Comparison of ENCODE assay signal across 34 mouse cellular contexts in the genomic region with DNA sequence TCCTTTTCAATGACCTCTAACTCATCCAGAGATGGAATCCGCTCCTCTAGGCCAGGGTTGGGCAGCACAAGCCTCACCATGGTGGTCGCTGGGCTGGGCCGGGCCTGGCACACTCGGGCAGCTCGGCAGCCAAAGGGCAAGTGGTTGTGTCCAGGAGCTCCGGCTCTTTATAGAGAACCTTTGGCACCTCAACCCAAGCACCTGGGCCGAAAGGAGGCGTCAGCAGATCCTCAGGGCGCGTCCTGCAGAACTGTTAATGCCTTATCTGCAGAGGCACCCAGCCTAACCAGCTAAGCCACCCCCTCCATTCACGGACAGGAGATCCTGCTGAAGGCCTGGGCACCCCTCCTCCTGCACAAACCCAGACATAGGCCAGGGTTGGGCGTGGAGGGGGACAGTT. TPM values are rescaled to one million over a fixed set of nuclear protein-coding genes. Genes with fewer than 3 reads are reported as not detected.
DNase-seq lines count a peak whose midpoint lies in the region; ATAC-seq and TF ChIP-seq lines count a peak whose summit lies in the region.
"Had no signal": no experiment of that assay in that cellular context is flagged by ENCODE, and none has a peak within 500 bp of the region (broad histone marks: within the 10 kb centered on the region; RNA-seq: fewer than 3 reads in every experiment).

No protein-coding gene starts in this region.

- no peak overlapping the region for H3K27ac ChIP-seq in kidney, embryonic 15.5 days
- peak overlapping the region; percentile 94 for H3K27ac ChIP-seq in intestine, postnatal 0 days (ENCODE audit: low read depth, low read length)
- no peak overlapping the region for H3K27ac ChIP-seq in midbrain, postnatal 0 days (ENCODE audit: low read depth, low read length)
- H3K27ac ChIP-seq in neural tube, embryonic 15.5 days (replicated peaks): no peak overlapping the region
- H3K27ac ChIP-seq: embryonic facial prominence, embryonic 13.5 days; forebrain, embryonic 10.5 days; gastrocnemius, adult 2 months; hindbrain, embryonic 13.5 days; limb, embryonic 10.5 days; limb, embryonic 15.5 days; liver, embryonic 14.5 days; midbrain, embryonic 10.5 days; midbrain, embryonic 15.5 days; neural tube, embryonic 12.5 days; stomach, embryonic 15.5 days had no signal

- no peaks in the 10 kb centered on the region for H3K9me3 ChIP-seq in kidney, embryonic 15.5 days (replicated peaks)
- H3K9me3 ChIP-seq in intestine, postnatal 0 days (ENCODE audit: control insufficient read depth): no peaks in the 10 kb centered on the region
- no peaks in the 10 kb centered on the region for H3K9me3 ChIP-seq in midbrain, postnatal 0 days (ENCODE audit: low read length)
- H3K9me3 ChIP-seq in neural tube, embryonic 15.5 days (replicated peaks): no peaks in the 10 kb centered on the region
- H3K9me3 ChIP-seq: embryonic facial prominence, embryonic 13.5 days; forebrain, embryonic 10.5 days; hindbrain, embryonic 13.5 days; limb, embryonic 10.5 days; limb, embryonic 15.5 days; midbrain, embryonic 10.5 days; midbrain, embryonic 15.5 days; neural tube, embryonic 12.5 days; stomach, embryonic 15.5 days had no signal

- H3K4me3 ChIP-seq in kidney, embryonic 15.5 days (replicated peaks): no peak overlapping the region
- H3K4me3 ChIP-seq in intestine, postnatal 0 days (ENCODE audit: low read depth, low read length): peak overlapping the region; percentile 43
- H3K4me3 ChIP-seq in midbrain, postnatal 0 days (ENCODE audit: low read depth, low read length): no peak overlapping the region
- no peak overlapping the region for H3K4me3 ChIP-seq in neural tube, embryonic 15.5 days (replicated peaks)
- H3K4me3 ChIP-seq: embryonic facial prominence, embryonic 13.5 days; forebrain, embryonic 10.5 days; gastrocnemius, adult 2 months; hindbrain, embryonic 13.5 days; limb, embryonic 10.5 days; limb, embryonic 15.5 days; midbrain, embryonic 10.5 days; midbrain, embryonic 15.5 days; neural tube, embryonic 12.5 days; stomach, embryonic 15.5 days had no signal

- 85% methylated on average over 12 of the region's 12 CpGs for WGBS in kidney, embryonic 15.5 days
- WGBS in intestine, postnatal 0 days: 45% methylated on average over 12 of the region's 12 CpGs
- 92% methylated on average over 12 of the region's 12 CpGs for WGBS in midbrain, postnatal 0 days
- WGBS in neural tube, embryonic 15.5 days: 93% methylated on average over 12 of the region's 12 CpGs

- H3K4me2 ChIP-seq in kidney, embryonic 15.5 days: no peak overlapping the region
- peak overlapping the region; percentile 60 for H3K4me2 ChIP-seq in intestine, postnatal 0 days (replicated peaks; ENCODE audit: low read depth)
- H3K4me2 ChIP-seq in midbrain, postnatal 0 days (ENCODE audit: low read depth, low read length, poor library complexity, severe bottlenecking): no peak overlapping the region
- H3K4me2 ChIP-seq in neural tube, embryonic 15.5 days: no peak overlapping the region
- H3K4me2 ChIP-seq: embryonic facial prominence, embryonic 13.5 days; heart, embryonic 11.5 days; hindbrain, embryonic 13.5 days; limb, embryonic 15.5 days; lung, embryonic 14.5 days; midbrain, embryonic 15.5 days; neural tube, embryonic 12.5 days; stomach, embryonic 15.5 days had no signal

- TF ChIP-seq CTCF in intestine, postnatal 0 days (IDR thresholded peaks at IDR 0.05; ENCODE audit: low read depth): 0 out of 2 replicates have a peak, but pooled peaks have one; percentile 6
- TF ChIP-seq CTCF in midbrain, postnatal 0 days (IDR thresholded peaks at IDR 0.05): no peak

- peak; percentile 73 for DNase-seq in kidney, adult 18-20 months
- DNase-seq in kidney, postnatal 14 days: peak; percentile 74
- no peak for DNase-seq in neural tube, embryonic 10.5 days (ENCODE audit: extremely low spot score, low spot score)
- DNase-seq in midbrain, postnatal 0 days (ENCODE audit: low spot score): no peak
- DNase-seq: cerebellum, adult 8-10 months; gastrocnemius, adult 2 months; gastrocnemius, postnatal 36 days; heart, postnatal 4 days; layer of hippocampus, adult 9-11 months; lung, embryonic 14.5 days; lung, postnatal 14 days; thymus, adult 18-20 months; thymus, postnatal 25 days had no signal

- no peaks in the 10 kb centered on the region for H3K4me1 ChIP-seq in kidney, embryonic 15.5 days
- peaks cover 5% of the 10 kb centered on the region; the same call in 1 of the 2 replicates for H3K4me1 ChIP-seq in intestine, postnatal 0 days (replicated peaks; ENCODE audit: control insufficient read depth, insufficient read depth, low read length)
- H3K4me1 ChIP-seq in midbrain, postnatal 0 days (ENCODE audit: insufficient read depth, low read length): no peaks in the 10 kb centered on the region
- H3K4me1 ChIP-seq in neural tube, embryonic 15.5 days: no peaks in the 10 kb centered on the region
- H3K4me1 ChIP-seq: embryonic facial prominence, embryonic 13.5 days; forebrain, embryonic 10.5 days; limb, embryonic 10.5 days; limb, embryonic 15.5 days; midbrain, embryonic 10.5 days; midbrain, embryonic 15.5 days; neural tube, embryonic 12.5 days; stomach, embryonic 15.5 days had no signal

- no peaks in the 10 kb centered on the region for H3K36me3 ChIP-seq in kidney, embryonic 15.5 days
- H3K36me3 ChIP-seq in intestine, postnatal 0 days (ENCODE audit: control insufficient read depth, insufficient read depth): no peaks in the 10 kb centered on the region
- H3K36me3 ChIP-seq in midbrain, postnatal 0 days (ENCODE audit: insufficient read depth, low read length): no peaks in the 10 kb centered on the region
- no peaks in the 10 kb centered on the region for H3K36me3 ChIP-seq in neural tube, embryonic 15.5 days
- H3K36me3 ChIP-seq: embryonic facial prominence, embryonic 13.5 days; forebrain, embryonic 10.5 days; hindbrain, embryonic 13.5 days; limb, embryonic 10.5 days; limb, embryonic 15.5 days; midbrain, embryonic 10.5 days; midbrain, embryonic 15.5 days; neural tube, embryonic 12.5 days; stomach, embryonic 15.5 days had no signal

- no peak overlapping the region for H3K9ac ChIP-seq in kidney, embryonic 15.5 days
- H3K9ac ChIP-seq in intestine, postnatal 0 days (ENCODE audit: low read depth, low read length): peak overlapping the region; percentile 64
- no peak overlapping the region for H3K9ac ChIP-seq in midbrain, postnatal 0 days (replicated peaks; ENCODE audit: low read length, poor library complexity, severe bottlenecking)
- no peak overlapping the region for H3K9ac ChIP-seq in neural tube, embryonic 15.5 days (replicated peaks)
- H3K9ac ChIP-seq: embryonic facial prominence, embryonic 13.5 days; hindbrain, embryonic 13.5 days; limb, embryonic 15.5 days; liver, embryonic 14.5 days; lung, embryonic 14.5 days; midbrain, embryonic 15.5 days; neural tube, embryonic 12.5 days; stomach, embryonic 15.5 days had no signal

- no peaks in the 10 kb centered on the region for H3K27me3 ChIP-seq in kidney, embryonic 15.5 days
- no peaks in the 10 kb centered on the region for H3K27me3 ChIP-seq in intestine, postnatal 0 days (replicated peaks; ENCODE audit: control insufficient read depth, insufficient read depth, low read length)
- H3K27me3 ChIP-seq in midbrain, postnatal 0 days (ENCODE audit: insufficient read depth, low read length): no peaks in the 10 kb centered on the region
- H3K27me3 ChIP-seq in neural tube, embryonic 15.5 days (replicated peaks): no peaks in the 10 kb centered on the region
- H3K27me3 ChIP-seq: embryonic facial prominence, embryonic 13.5 days; limb, embryonic 15.5 days; midbrain, embryonic 15.5 days; neural tube, embryonic 12.5 days; Patski; stomach, embryonic 15.5 days had no signal

- ATAC-seq in kidney, embryonic 15.5 days (replicated peaks; ENCODE audit: low FRiP score): no peak
- ATAC-seq in intestine, postnatal 0 days: peak; percentile 70
- no peak for ATAC-seq in midbrain, postnatal 0 days (ENCODE audit: low FRiP score)
- ATAC-seq in neural tube, embryonic 15.5 days (ENCODE audit: low FRiP score): no peak
- ATAC-seq: forebrain, embryonic 16.5 days; midbrain, embryonic 15.5 days; Patski had no signal

RNA-seq across cellular contexts. Expression of gene Slc6a19, which starts 4.1 kb away (rescaled TPM):
- 0.78 and 1.6 TPM in 2 replicates for polyA plus RNA-seq in kidney, embryonic 15.5 days (2015; fragmentation: Nextera tagmentation; extraction: Ambion mirVana)
- 110 and 119 TPM in 2 replicates for polyA plus RNA-seq in intestine, postnatal 0 days (2015; fragmentation: Nextera tagmentation; extraction: Ambion mirVana)
- 0.33 and 0.49 TPM in 2 replicates for total RNA-seq in midbrain, postnatal 0 days (2014; rRNA removed)
- polyA plus RNA-seq in midbrain, postnatal 0 days (2015; fragmentation: Nextera tagmentation; extraction: Ambion mirVana): 0.53 and 0.79 TPM in 2 replicates
- 0.36 and 0.40 TPM in 2 replicates for polyA plus RNA-seq in neural tube, embryonic 15.5 days (2015; fragmentation: Nextera tagmentation; extraction: Ambion mirVana)
- total RNA-seq: gastrocnemius, adult 2 months; gastrocnemius, postnatal 36 days; heart, postnatal 4 days; left cerebral cortex, postnatal 10 days; MEL had no signal
- polyA plus RNA-seq: embryonic facial prominence, embryonic 13.5 days; heart, embryonic 11.5 days; limb, embryonic 10.5 days had no signal

RNA-seq across cellular contexts. Expression of gene Slc6a18, which starts 22.7 kb away (rescaled TPM):
- 19.0 and 19.2 TPM in 2 replicates for polyA plus RNA-seq in kidney, embryonic 15.5 days (2015; fragmentation: Nextera tagmentation; extraction: Ambion mirVana)
- 0.04 and 0.20 TPM in 2 replicates for polyA plus RNA-seq in intestine, postnatal 0 days (2015; fragmentation: Nextera tagmentation; extraction: Ambion mirVana)
- not detected in 2 replicates for total RNA-seq in midbrain, postnatal 0 days (2014; rRNA removed)
- polyA plus RNA-seq in midbrain, postnatal 0 days (2015; fragmentation: Nextera tagmentation; extraction: Ambion mirVana): not detected in 2 replicates
- not detected in 2 replicates for polyA plus RNA-seq in neural tube, embryonic 15.5 days (2015; fragmentation: Nextera tagmentation; extraction: Ambion mirVana)
- total RNA-seq: adrenal gland, postnatal 10 days; gastrocnemius, adult 2 months; gastrocnemius, postnatal 36 days; heart, adult 18-20 months; heart, postnatal 4 days; left cerebral cortex, postnatal 10 days; MEL had no signal
- polyA plus RNA-seq: embryonic facial prominence, embryonic 13.5 days; forebrain, embryonic 10.5 days; forebrain, embryonic 16.5 days; heart, embryonic 11.5 days; heart, embryonic 16.5 days; hindbrain, embryonic 13.5 days; limb, embryonic 10.5 days; liver, embryonic 14.5 days; lung, embryonic 14.5 days; midbrain, embryonic 10.5 days; midbrain, embryonic 15.5 days; neural tube, embryonic 12.5 days; stomach, embryonic 15.5 days had no signal

RNA-seq across cellular contexts. Expression of gene Slc12a7, which starts 32.3 kb away (rescaled TPM):
- polyA plus RNA-seq in kidney, embryonic 15.5 days (2015; fragmentation: Nextera tagmentation; extraction: Ambion mirVana): 22.1 and 26.1 TPM in 2 replicates
- polyA plus RNA-seq in intestine, postnatal 0 days (2015; fragmentation: Nextera tagmentation; extraction: Ambion mirVana): 12.9 and 13.4 TPM in 2 replicates
- total RNA-seq in midbrain, postnatal 0 days (2014; rRNA removed): 8.9 and 9.3 TPM in 2 replicates
- polyA plus RNA-seq in midbrain, postnatal 0 days (2015; fragmentation: Nextera tagmentation; extraction: Ambion mirVana): 4.1 and 4.7 TPM in 2 replicates
- polyA plus RNA-seq in neural tube, embryonic 15.5 days (2015; fragmentation: Nextera tagmentation; extraction: Ambion mirVana): 7.4 and 10.2 TPM in 2 replicates

Comparison
In these comparisons a context has a peak if more than half of its experiments do, and no peak if none do; other contexts are left out.
1. DNase-seq: peak in kidney, adult 18-20 months (single experiment) and kidney, postnatal 14 days (single experiment); none in neural tube, embryonic 10.5 days (single experiment) and midbrain, postnatal 0 days (single experiment).
2. RNA of gene Slc6a19, which starts 4.1 kb away (polyA plus RNA-seq): 110 to 119 TPM in intestine, postnatal 0 days; 0.78 to 1.6 TPM in kidney, embryonic 15.5 days, 0.53 to 0.79 TPM in midbrain, postnatal 0 days and 0.36 to 0.40 TPM in neural tube, embryonic 15.5 days; every median in the first group is over 10 times any median in the second.
3. RNA of gene Slc6a18, which starts 22.7 kb away (polyA plus RNA-seq): 19.0 to 19.2 TPM in kidney, embryonic 15.5 days; 0.04 to 0.20 TPM in intestine, postnatal 0 days, not detected in midbrain, postnatal 0 days and not detected in neural tube, embryonic 15.5 days; every median in the first group is over 10 times any median in the second.